Mouse (Mus musculus) limb, embryonic 12.5 days (tissue): ENCODE results near the gene Foxl1. TPM values are rescaled to one million over a fixed set of nuclear protein-coding genes. Genes with fewer than 3 reads are reported as not detected.
A peak's percentile ranks its signal among the peaks of the same experiment; 100 is the strongest.

Experiments
- ATAC-seq: fragments of 200-750 bp; cut with Nextera tagmentation; 2 replicates; pipeline ENCODE4 v1.8.0; 2017; ENCODE audit warnings: low read depth, moderate TSS enrichment; ENCODE audit not compliant: insufficient number of reproducible peaks, insufficient read depth, low FRiP score, low TSS enrichment
- H3K27ac ChIP-seq: fragments of 300-500 bp; sonication (generic); 2 replicates; pipeline ENCODE4 v1.5.1; 2016; ENCODE audit warnings: mild to moderate bottlenecking, moderate library complexity
- H3K27me3 ChIP-seq: fragments of 300-500 bp; sonication (generic); 2 replicates; pipeline ENCODE4 v1.6.1; 2016; ENCODE audit warnings: mild to moderate bottlenecking, moderate library complexity
- H3K36me3 ChIP-seq: fragments of 300-500 bp; sonication (generic); 2 replicates; pipeline ENCODE4 v1.6.1; 2016; ENCODE audit warnings: mild to moderate bottlenecking, moderate library complexity
- H3K4me1 ChIP-seq: fragments of 300-500 bp; sonication (generic); replicated peaks from 2 replicates; pipeline ENCODE4 v1.6.1; 2016
- H3K4me2 ChIP-seq: fragments of 300-500 bp; sonication (generic); 2 replicates; pipeline ENCODE4 v1.6.1; 2016; ENCODE audit warnings: mild to moderate bottlenecking, moderate library complexity
- H3K4me3 ChIP-seq: fragments of 300-500 bp; sonication (generic); replicated peaks from 2 replicates; pipeline ENCODE4 v1.5.1; 2016; ENCODE audit warnings: mild to moderate bottlenecking
- H3K9ac ChIP-seq: fragments of 300-500 bp; sonication (generic); replicated peaks from 2 replicates; pipeline ENCODE4 v1.6.1; 2016; ENCODE audit warnings: mild to moderate bottlenecking, moderate library complexity
- H3K9me3 ChIP-seq: fragments of 300-500 bp; sonication (generic); 2 replicates; pipeline ENCODE4 v1.6.1; 2016; ENCODE audit warnings: mild to moderate bottlenecking, moderate library complexity
- WGBS: fragments of 180-500 bp; shearing (Covaris S2); methylation state at CpG from one replicate; pipeline ENCODE4 v1.1.7; 2016; 5-methylcytosine and 5-hydroxymethylcytosine counted together
- polyA plus RNA-seq: library from polyadenylated mRNA; unstranded; fragments of >200 nt; fragmentation: Nextera tagmentation; extraction: Ambion mirVana; gene quantifications from 2 replicates; pipeline ENCODE4 v1.2.1, GENCODE M21; 2016

Gene Foxl1
- polyA plus RNA-seq, 1 experiment from 2014 or later = 0.08 TPM

- Histone ChIP-seq H3K27me3 (peaks cover 99% of the 10 kb centered on the region), H3K9me3 (no peaks in the 10 kb centered on the region), H3K4me1 (peaks cover 37% of the 10 kb centered on the region), H3K9ac (no peak overlapping the region), H3K4me2 (peak overlapping the region; percentile 99), H3K36me3 (no peaks in the 10 kb centered on the region), H3K4me3 (peak overlapping the region; percentile 57), H3K27ac (no peak overlapping the region)
- WGBS = 1% methylated on average over 30 of the region's 30 CpGs
- no peak for ATAC-seq
These were observed 42.7 kb upstream of the Foxl1 start for GRCm38 (mm10) chr8:121085011-121085410.

- H3K27ac ChIP-seq = no peak overlapping the region
- H3K27me3 ChIP-seq = peaks cover 99% of the 10 kb centered on the region
- 36% methylated on average over 3 of the region's 3 CpGs for WGBS
- H3K4me1 ChIP-seq = peaks cover 36% of the 10 kb centered on the region
- no peak overlapping the region for H3K9ac ChIP-seq
- no peaks in the 10 kb centered on the region for H3K36me3 ChIP-seq
- H3K4me3 ChIP-seq = no peak overlapping the region; the same call in 1 of the 2 replicates
- H3K4me2 ChIP-seq = no peak overlapping the region
- H3K9me3 ChIP-seq = no peaks in the 10 kb centered on the region
- no peak for ATAC-seq
These were observed 42.2 kb upstream of the Foxl1 start for GRCm38 (mm10) chr8:121085561-121085960.

DNA sequence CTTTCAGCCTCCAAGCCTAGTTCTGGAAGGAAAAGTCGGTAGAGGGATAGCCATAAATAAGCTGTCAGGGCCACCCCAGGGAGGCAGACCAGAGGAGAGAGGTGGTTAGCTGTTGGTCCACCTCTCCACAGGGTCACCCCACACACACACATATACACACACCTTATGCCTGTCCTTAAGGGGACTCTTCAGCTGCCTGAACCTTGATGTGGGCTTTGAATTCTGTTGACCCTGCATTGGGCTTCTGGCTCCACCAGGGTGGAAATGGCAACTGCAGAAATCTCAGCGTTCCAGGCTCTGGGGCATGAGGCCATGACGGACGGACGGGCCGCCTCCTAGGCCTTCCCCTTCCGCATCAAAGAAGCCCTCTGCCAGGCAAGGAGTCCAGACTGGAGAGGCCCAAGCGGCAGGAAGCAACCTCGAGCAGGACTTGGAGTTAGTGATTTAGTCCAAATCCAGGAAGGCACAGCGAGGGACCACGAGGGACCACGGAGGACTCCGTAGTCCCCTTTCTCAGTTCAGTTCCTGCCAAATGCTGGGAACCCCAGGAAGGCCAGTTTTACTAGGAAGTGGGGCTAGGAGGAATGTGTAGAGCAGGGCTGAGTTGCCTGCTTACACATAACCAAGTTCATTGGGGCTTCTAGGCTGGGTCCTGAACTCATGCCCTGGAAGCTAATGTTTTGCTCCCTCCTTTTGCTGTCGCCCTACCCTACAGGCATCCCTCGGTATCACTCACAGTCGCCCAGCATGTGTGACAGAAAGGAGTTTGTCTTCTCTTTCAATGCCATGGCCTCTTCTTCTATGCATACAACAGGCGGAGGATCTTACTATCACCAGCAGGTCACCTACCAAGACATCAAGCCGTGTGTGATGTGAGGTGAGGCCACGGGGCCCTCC, 41.5 kb upstream of the Foxl1 start:
- no peak for ATAC-seq
- no peak overlapping the region for H3K4me2 ChIP-seq
- WGBS = 13% methylated on average over 19 of the region's 19 CpGs
- no peaks in the 10 kb centered on the region for H3K36me3 ChIP-seq
- H3K27me3 ChIP-seq = peaks cover 99% of the 10 kb centered on the region
- H3K4me1 ChIP-seq = peaks cover 32% of the 10 kb centered on the region
- H3K9me3 ChIP-seq = no peaks in the 10 kb centered on the region
- no peak overlapping the region for H3K4me3 ChIP-seq
- H3K27ac ChIP-seq = no peak overlapping the region
- H3K9ac ChIP-seq = no peak overlapping the region

GRCm38 (mm10) chr8:121088281-121088680, 39.5 kb upstream of the Foxl1 start:
- Histone ChIP-seq H3K4me2 (no peak overlapping the region), H3K9ac (no peak overlapping the region), H3K9me3 (no peaks in the 10 kb centered on the region), H3K27ac (no peak overlapping the region), H3K36me3 (no peaks in the 10 kb centered on the region), H3K27me3 (peaks cover 97% of the 10 kb centered on the region), H3K4me1 (peaks cover 22% of the 10 kb centered on the region), H3K4me3 (no peak overlapping the region)
- no peak for ATAC-seq
- 4% methylated on average over 8 of the region's 8 CpGs for WGBS

- WGBS = 2% methylated on average over 40 of the region's 40 CpGs
- H3K27ac ChIP-seq = no peak overlapping the region
These were observed 38.7 kb upstream of the Foxl1 start for GRCm38 (mm10) chr8:121088871-121089630.

DNA sequence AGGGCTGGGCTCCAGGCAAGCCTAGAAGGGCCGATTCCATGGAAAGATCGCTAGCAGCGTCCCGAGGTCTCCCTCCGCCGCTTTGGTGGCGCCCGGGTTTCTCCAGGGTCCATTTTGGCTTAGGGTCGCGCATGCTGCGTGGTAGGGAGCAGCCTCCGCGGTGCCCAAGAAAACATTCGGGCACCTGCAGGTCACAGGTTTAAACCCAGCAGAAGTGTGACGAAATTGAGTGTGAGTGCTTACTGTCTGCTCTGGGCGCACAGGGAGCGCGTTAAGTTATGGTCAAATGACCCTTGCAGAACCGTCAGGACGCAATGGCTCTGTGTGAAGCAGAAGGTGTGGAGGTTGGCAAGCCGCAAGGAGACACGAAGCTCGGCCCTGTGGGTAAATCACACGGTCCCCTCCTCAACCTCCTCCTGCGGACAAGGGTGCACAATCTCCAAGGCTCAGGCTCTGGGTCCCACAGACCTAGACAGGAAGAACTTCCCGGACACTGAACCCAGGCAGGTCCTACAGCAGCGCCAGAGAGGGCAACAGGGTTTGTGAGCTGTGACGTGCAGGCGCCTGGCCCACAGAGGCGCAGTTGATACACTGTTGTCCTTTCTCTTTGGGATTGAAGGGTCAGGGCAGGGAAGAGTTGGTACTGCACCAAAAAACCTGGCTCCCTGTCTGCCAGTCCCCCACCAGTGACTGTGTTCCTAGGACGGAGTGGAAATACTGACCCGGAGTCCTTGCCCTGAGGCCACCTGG, 37.9 kb upstream of the Foxl1 start:
- H3K4me3 ChIP-seq = 0 out of 2 replicates have a peak overlapping the region, but pooled peaks have one; percentile 3
- ATAC-seq = no peak
- H3K27ac ChIP-seq = no peak overlapping the region
- H3K9ac ChIP-seq = no peak overlapping the region
- H3K27me3 ChIP-seq = peaks cover 95% of the 10 kb centered on the region
- peaks cover 7% of the 10 kb centered on the region for H3K4me1 ChIP-seq
- H3K36me3 ChIP-seq = no peaks in the 10 kb centered on the region
- H3K9me3 ChIP-seq = no peaks in the 10 kb centered on the region
- H3K4me2 ChIP-seq = peak overlapping the region; percentile 8; the same call in 1 of the 2 replicates
- 5% methylated on average over 32 of the region's 32 CpGs for WGBS

More at GRCm38 (mm10) chr8:121088871-121089630, 38.7 kb upstream of the Foxl1 start:
- peaks cover 15% of the 10 kb centered on the region for H3K4me1 ChIP-seq
- H3K4me3 ChIP-seq = 0 out of 2 replicates have a peak overlapping the region, but pooled peaks have one; percentile 3
- no peak overlapping the region for H3K9ac ChIP-seq
- no peak for ATAC-seq
- H3K9me3 ChIP-seq = no peaks in the 10 kb centered on the region
- H3K4me2 ChIP-seq = peak overlapping the region; percentile 8; the same call in 1 of the 2 replicates
- H3K36me3 ChIP-seq = no peaks in the 10 kb centered on the region
- H3K27me3 ChIP-seq = peaks cover 97% of the 10 kb centered on the region

- Histone ChIP-seq H3K9ac (no peak overlapping the region), H3K4me3 (no peak overlapping the region), H3K4me2 (no peak overlapping the region), H3K27ac (no peak overlapping the region), H3K27me3 (peaks cover 88% of the 10 kb centered on the region), H3K36me3 (no peaks in the 10 kb centered on the region), H3K9me3 (no peaks in the 10 kb centered on the region), H3K4me1 (peaks cover 2% of the 10 kb centered on the region)
- ATAC-seq = no peak
- 0% methylated on average over 1 of the region's 1 CpGs for WGBS
These were observed 37.0 kb upstream of the Foxl1 start for GRCm38 (mm10) chr8:121090716-121091115.

DNA sequence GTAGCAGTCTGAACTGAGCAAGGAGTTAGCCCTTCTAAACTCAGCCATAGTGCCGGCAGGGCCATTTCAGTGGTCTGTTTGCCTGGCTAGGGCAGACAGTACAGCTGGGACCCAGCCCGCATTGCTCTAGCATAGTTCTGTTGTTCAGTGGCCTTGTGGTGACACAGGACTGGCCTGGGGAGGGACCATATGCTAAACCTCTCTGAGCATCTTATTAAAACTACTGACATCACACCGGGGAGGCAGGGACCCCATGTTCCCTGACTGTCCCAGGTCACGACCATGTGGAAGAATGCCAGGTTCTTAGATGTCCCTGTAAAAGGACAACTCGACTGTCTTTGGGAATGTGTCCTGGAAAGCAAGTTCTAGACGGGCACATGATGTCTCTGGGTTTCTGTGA, 35.6 kb upstream of the Foxl1 start:
- H3K4me2 ChIP-seq = no peak overlapping the region
- peaks cover 2% of the 10 kb centered on the region for H3K4me1 ChIP-seq
- no peaks in the 10 kb centered on the region for H3K9me3 ChIP-seq
- no peak overlapping the region; the same call in 1 of the 2 replicates for H3K9ac ChIP-seq
- WGBS = 28% methylated on average over 6 of the region's 6 CpGs
- H3K36me3 ChIP-seq = peaks cover 7% of the 10 kb centered on the region
- ATAC-seq = 0 out of 2 replicates have a peak, but pooled peaks have one; percentile 9
- no peak overlapping the region for H3K27ac ChIP-seq
- no peak overlapping the region for H3K4me3 ChIP-seq
- H3K27me3 ChIP-seq = peaks cover 73% of the 10 kb centered on the region

- H3K9ac ChIP-seq = no peak overlapping the region
- H3K9me3 ChIP-seq = no peaks in the 10 kb centered on the region
- no peak overlapping the region for H3K27ac ChIP-seq
- no peak overlapping the region for H3K4me2 ChIP-seq
- WGBS = 4% methylated on average over 16 of the region's 16 CpGs
- peaks cover 11% of the 10 kb centered on the region for H3K36me3 ChIP-seq
- peak; percentile 53 for ATAC-seq
- H3K4me3 ChIP-seq = no peak overlapping the region
- peaks cover 2% of the 10 kb centered on the region for H3K4me1 ChIP-seq
- H3K27me3 ChIP-seq = peaks cover 69% of the 10 kb centered on the region
These were observed 35.1 kb upstream of the Foxl1 start for GRCm38 (mm10) chr8:121092627-121093026.

- H3K27ac ChIP-seq = no peak overlapping the region
- H3K4me3 ChIP-seq = no peak overlapping the region
- H3K9me3 ChIP-seq = no peaks in the 10 kb centered on the region
- H3K27me3 ChIP-seq = peaks cover 61% of the 10 kb centered on the region
- H3K4me2 ChIP-seq = no peak overlapping the region
- peaks cover 2% of the 10 kb centered on the region for H3K4me1 ChIP-seq
- no peak overlapping the region for H3K9ac ChIP-seq
- peaks cover 20% of the 10 kb centered on the region for H3K36me3 ChIP-seq
- 68% methylated on average over 6 of the region's 6 CpGs for WGBS
- no peak for ATAC-seq
These were observed 34.2 kb upstream of the Foxl1 start for GRCm38 (mm10) chr8:121093496-121093895.
